Mouse (Mus musculus): ENCODE measurements around the gene Cfp. TPM values are rescaled to one million over a fixed set of nuclear protein-coding genes. Genes with fewer than 3 reads are reported as not detected.
A peak's percentile ranks its signal among the peaks of the same experiment; 100 is the strongest.

Gene Cfp
- polyA plus RNA-seq, 1 experiment: 1.2 TPM

GRCm38 (mm10) chrX:20931963-20932362, 608 bp upstream of the Cfp start:
- Histone ChIP-seq H3K36me3 (ENCODE audit: control insufficient read depth, insufficient read depth) (peaks cover 5% of the 10 kb centered on the region), H3K27me3 (ENCODE audit: control insufficient read depth, insufficient read depth, insufficient read length) (no peaks in the 10 kb centered on the region), H3K4me3 (ENCODE audit: insufficient read depth, poor library complexity, severe bottlenecking) (no peak overlapping the region), H3K79me2 (ENCODE audit: control insufficient read depth, insufficient read depth) (no peaks in the 10 kb centered on the region), H3K79me3 (ENCODE audit: low read depth) (no peaks in the 10 kb centered on the region), H3ac (ENCODE audit: control insufficient read depth, insufficient read length, low read depth) (no peak overlapping the region)
- TF ChIP-seq FOSL1 (IDR thresholded peaks at IDR 0.05; ENCODE audit: insufficient read depth, low read length, poor library complexity, severe bottlenecking): no peak
- TF ChIP-seq MAX (IDR thresholded peaks at IDR 0.05): no peak
- TF ChIP-seq MYOD1 (IDR thresholded peaks at IDR 0.05; ENCODE audit: control insufficient read depth, insufficient read length, low read depth): no peak
- no peak for TF ChIP-seq CEBPB (IDR thresholded peaks at IDR 0.05; ENCODE audit: low read depth)
- TF ChIP-seq USF1 (IDR thresholded peaks at IDR 0.05; ENCODE audit: low read depth): no peak
- no peak for TF ChIP-seq CTCF (IDR thresholded peaks at IDR 0.05; ENCODE audit: control insufficient read depth, insufficient read depth, insufficient read length)
- no peak for TF ChIP-seq MYOG (IDR thresholded peaks at IDR 0.05; ENCODE audit: control insufficient read depth, extremely low read depth, insufficient read length)

- TF ChIP-seq USF1 (IDR thresholded peaks at IDR 0.05; ENCODE audit: low read depth) (no peak), MAX (IDR thresholded peaks at IDR 0.05) (no peak), MYOG (IDR thresholded peaks at IDR 0.05; ENCODE audit: control insufficient read depth, extremely low read depth, insufficient read length) (no peak), CEBPB (IDR thresholded peaks at IDR 0.05; ENCODE audit: low read depth) (no peak), CTCF (IDR thresholded peaks at IDR 0.05; ENCODE audit: control insufficient read depth, insufficient read depth, insufficient read length) (no peak), FOSL1 (IDR thresholded peaks at IDR 0.05; ENCODE audit: insufficient read depth, low read length, poor library complexity, severe bottlenecking) (no peak), MYOD1 (IDR thresholded peaks at IDR 0.05; ENCODE audit: control insufficient read depth, insufficient read length, low read depth) (no peak)
- Histone ChIP-seq H3K79me3 (ENCODE audit: low read depth) (no peaks in the 10 kb centered on the region), H3K79me2 (ENCODE audit: control insufficient read depth, insufficient read depth) (no peaks in the 10 kb centered on the region), H3ac (ENCODE audit: control insufficient read depth, insufficient read length, low read depth) (no peak overlapping the region), H3K27me3 (ENCODE audit: control insufficient read depth, insufficient read depth, insufficient read length) (no peaks in the 10 kb centered on the region), H3K4me3 (ENCODE audit: insufficient read depth, poor library complexity, severe bottlenecking) (no peak overlapping the region), H3K36me3 (ENCODE audit: control insufficient read depth, insufficient read depth) (no peaks in the 10 kb centered on the region)
These were observed 1.5 kb downstream of the Cfp start for GRCm38 (mm10) chrX:20929859-20930258.

GRCm38 (mm10) chrX:20924976-20925375, 6.4 kb downstream of the Cfp start:
- H3K4me3 ChIP-seq (ENCODE audit: insufficient read depth, poor library complexity, severe bottlenecking): no peak overlapping the region
- TF ChIP-seq CEBPB (IDR thresholded peaks at IDR 0.05; ENCODE audit: low read depth) (no peak), MYOD1 (IDR thresholded peaks at IDR 0.05; ENCODE audit: control insufficient read depth, insufficient read length, low read depth) (no peak), FOSL1 (IDR thresholded peaks at IDR 0.05; ENCODE audit: insufficient read depth, low read length, poor library complexity, severe bottlenecking) (no peak), MYOG (IDR thresholded peaks at IDR 0.05; ENCODE audit: control insufficient read depth, extremely low read depth, insufficient read length) (no peak), MAX (IDR thresholded peaks at IDR 0.05) (no peak), CTCF (IDR thresholded peaks at IDR 0.05; ENCODE audit: control insufficient read depth, insufficient read depth, insufficient read length) (no peak), USF1 (IDR thresholded peaks at IDR 0.05; ENCODE audit: low read depth) (no peak)
- H3K36me3 ChIP-seq (ENCODE audit: control insufficient read depth, insufficient read depth): no peaks in the 10 kb centered on the region
- H3K27me3 ChIP-seq (ENCODE audit: control insufficient read depth, insufficient read depth, insufficient read length): no peaks in the 10 kb centered on the region
- H3K79me2 ChIP-seq (ENCODE audit: control insufficient read depth, insufficient read depth): no peaks in the 10 kb centered on the region
- no peak overlapping the region for H3ac ChIP-seq (ENCODE audit: control insufficient read depth, insufficient read length, low read depth)
- no peaks in the 10 kb centered on the region for H3K79me3 ChIP-seq (ENCODE audit: low read depth)

GRCm38 (mm10) chrX:20923506-20923905, 7.8 kb downstream of the Cfp start:
- Histone ChIP-seq H3ac (ENCODE audit: control insufficient read depth, insufficient read length, low read depth) (no peak overlapping the region), H3K27me3 (ENCODE audit: control insufficient read depth, insufficient read depth, insufficient read length) (no peaks in the 10 kb centered on the region), H3K79me3 (ENCODE audit: low read depth) (no peaks in the 10 kb centered on the region), H3K36me3 (ENCODE audit: control insufficient read depth, insufficient read depth) (no peaks in the 10 kb centered on the region), H3K4me3 (ENCODE audit: insufficient read depth, poor library complexity, severe bottlenecking) (no peak overlapping the region), H3K79me2 (ENCODE audit: control insufficient read depth, insufficient read depth) (no peaks in the 10 kb centered on the region)
- TF ChIP-seq USF1 (IDR thresholded peaks at IDR 0.05; ENCODE audit: low read depth) (no peak), CEBPB (IDR thresholded peaks at IDR 0.05; ENCODE audit: low read depth) (no peak), CTCF (IDR thresholded peaks at IDR 0.05; ENCODE audit: control insufficient read depth, insufficient read depth, insufficient read length) (no peak), MYOG (IDR thresholded peaks at IDR 0.05; ENCODE audit: control insufficient read depth, extremely low read depth, insufficient read length) (no peak), FOSL1 (IDR thresholded peaks at IDR 0.05; ENCODE audit: insufficient read depth, low read length, poor library complexity, severe bottlenecking) (no peak), MAX (IDR thresholded peaks at IDR 0.05) (no peak)

- H3K27me3 ChIP-seq (ENCODE audit: control insufficient read depth, insufficient read depth, insufficient read length): no peaks in the 10 kb centered on the region
- no peaks in the 10 kb centered on the region for H3K79me3 ChIP-seq (ENCODE audit: low read depth)
- H3K4me3 ChIP-seq (ENCODE audit: insufficient read depth, poor library complexity, severe bottlenecking): no peak overlapping the region
- TF ChIP-seq CEBPB (IDR thresholded peaks at IDR 0.05; ENCODE audit: low read depth): no peak
- no peak for TF ChIP-seq MYOG (IDR thresholded peaks at IDR 0.05; ENCODE audit: control insufficient read depth, extremely low read depth, insufficient read length)
- no peak for TF ChIP-seq MAX (IDR thresholded peaks at IDR 0.05)
- TF ChIP-seq USF1 (IDR thresholded peaks at IDR 0.05; ENCODE audit: low read depth): no peak
- no peak for TF ChIP-seq CTCF (IDR thresholded peaks at IDR 0.05; ENCODE audit: control insufficient read depth, insufficient read depth, insufficient read length)
- no peaks in the 10 kb centered on the region for H3K36me3 ChIP-seq (ENCODE audit: control insufficient read depth, insufficient read depth)
- H3ac ChIP-seq (ENCODE audit: control insufficient read depth, insufficient read length, low read depth): no peak overlapping the region
- H3K79me2 ChIP-seq (ENCODE audit: control insufficient read depth, insufficient read depth): no peaks in the 10 kb centered on the region
These were observed 10.0 kb downstream of the Cfp start for GRCm38 (mm10) chrX:20921366-20921765.

GRCm38 (mm10) chrX:20920844-20921364, 10.5 kb downstream of the Cfp start, which contains the start of gene Syn1:
Gene Syn1 (minus strand): TSS chrX:20921004.
- no peaks in the 10 kb centered on the region for H3K79me3 ChIP-seq (ENCODE audit: low read depth)
- peak within 1 kb of the TSS; percentile 55 for H3ac ChIP-seq (ENCODE audit: control insufficient read depth, insufficient read length, low read depth)
- H3K27me3 ChIP-seq (ENCODE audit: control insufficient read depth, insufficient read depth, insufficient read length): no peaks in the 10 kb centered on the region
- H3K4me3 ChIP-seq (ENCODE audit: insufficient read depth, poor library complexity, severe bottlenecking): peak within 1 kb of the TSS; percentile 30
- H3K36me3 ChIP-seq (ENCODE audit: control insufficient read depth, insufficient read depth): no peaks in the 10 kb centered on the region
- no peak for TF ChIP-seq MAX (IDR thresholded peaks at IDR 0.05)
- no peak for TF ChIP-seq USF1 (IDR thresholded peaks at IDR 0.05; ENCODE audit: low read depth)
- no peak for TF ChIP-seq CTCF (IDR thresholded peaks at IDR 0.05; ENCODE audit: control insufficient read depth, insufficient read depth, insufficient read length)
- no peak for TF ChIP-seq MYOG (IDR thresholded peaks at IDR 0.05; ENCODE audit: control insufficient read depth, extremely low read depth, insufficient read length)
- no peak for TF ChIP-seq CEBPB (IDR thresholded peaks at IDR 0.05; ENCODE audit: low read depth)
- TF ChIP-seq MYOD1 (IDR thresholded peaks at IDR 0.05; ENCODE audit: control insufficient read depth, insufficient read length, low read depth): no peak
- no peak for TF ChIP-seq FOSL1 (IDR thresholded peaks at IDR 0.05; ENCODE audit: insufficient read depth, low read length, poor library complexity, severe bottlenecking)
- no peaks in the 10 kb centered on the region for H3K79me2 ChIP-seq (ENCODE audit: control insufficient read depth, insufficient read depth)
